Mouse (Mus musculus) thymus, adult 2 months (tissue): ENCODE data around the gene Actr2. TPM values are rescaled to one million over a fixed set of nuclear protein-coding genes. Genes with fewer than 3 reads are reported as not detected.

Experiments used
- DNase-seq: peaks from one replicate; pipeline ENCODE4 v3.0.0; 2021
- H3K27ac ChIP-seq: fragments of 200-500 bp; 2 replicates; pipeline ENCODE4 v1.5.1; 2012; ENCODE audit warnings: low read length, control low read depth; ENCODE audit not compliant: control insufficient read depth, insufficient read depth
- H3K27me3 ChIP-seq: fragments of 200-500 bp; 2 replicates; pipeline ENCODE4 v1.6.1; 2012; ENCODE audit warnings: mild to moderate bottlenecking, low read length, moderate library complexity, mixed read lengths; ENCODE audit not compliant: control insufficient read depth, insufficient read depth
- H3K36me3 ChIP-seq: fragments of 200-500 bp; 2 replicates; pipeline ENCODE4 v1.6.1; 2012; ENCODE audit warnings: mild to moderate bottlenecking, low read length, moderate library complexity; ENCODE audit not compliant: control insufficient read depth, insufficient read depth
- H3K4me1 ChIP-seq: fragments of 200-500 bp; replicated peaks from 2 replicates; pipeline ENCODE4 v1.6.1; 2012; ENCODE audit warnings: low read length; ENCODE audit not compliant: control insufficient read depth, insufficient read depth
- H3K4me3 ChIP-seq: fragments of 200-500 bp; 2 replicates; pipeline ENCODE4 v1.5.1; 2012; ENCODE audit warnings: mild to moderate bottlenecking, low read length, control low read depth, moderate library complexity; ENCODE audit not compliant: control insufficient read depth, insufficient read depth
- CTCF ChIP-seq: fragments of 200-500 bp; IDR thresholded peaks from 2 replicates; pipeline ENCODE4 v1.5.1; 2012; ENCODE audit warnings: mild to moderate bottlenecking, control low read depth, low read length, moderate library complexity, borderline replicate concordance; ENCODE audit not compliant: control insufficient read depth, poor library complexity, insufficient read depth; ENCODE audit errors: extremely low read depth
- POLR2A ChIP-seq: fragments of 200-500 bp; IDR thresholded peaks from 2 replicates; pipeline ENCODE4 v1.6.1; 2012; ENCODE audit warnings: mild to moderate bottlenecking, low read length, control low read depth, moderate library complexity; ENCODE audit not compliant: control insufficient read depth, poor library complexity, insufficient read depth; ENCODE audit errors: extremely low read depth
- WGBS: fragments of 180-500 bp; shearing (Covaris S2); methylation state at CpG from one replicate; pipeline ENCODE4 v1.1.7; 2018; 5-methylcytosine and 5-hydroxymethylcytosine counted together
- polyA plus RNA-seq: library from polyadenylated mRNA; depleted of rRNA; stranded (reverse); fragments of >200 nt; gene quantifications from 2 replicates; pipeline ENCODE4 v1.2.3, GENCODE M21; 2012

Actr2 gene
- polyA plus RNA-seq, 1 experiment = 41.7 TPM

DNA sequence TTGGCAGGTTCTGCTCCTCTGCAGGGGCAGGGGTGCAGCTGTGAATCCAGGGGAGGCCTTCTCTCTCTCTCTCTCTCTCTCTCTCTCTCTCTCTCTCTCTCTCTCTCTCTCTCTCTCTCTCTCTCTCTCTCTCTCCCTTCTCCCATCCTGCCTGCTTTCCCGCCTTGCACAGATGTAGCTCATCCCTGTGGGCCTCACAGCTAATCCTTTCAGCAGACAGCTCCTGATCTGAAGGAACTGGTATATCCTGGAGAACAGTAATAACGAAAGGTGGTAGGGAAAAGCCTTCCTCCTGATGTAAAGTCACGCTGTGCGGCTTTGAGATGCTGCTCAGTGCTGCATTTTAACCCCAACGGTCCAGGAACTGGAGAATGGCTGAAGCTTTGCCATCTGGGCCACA, 58.1 kb downstream of the Actr2 start:
- Histone ChIP-seq H3K27ac (no peak overlapping the region), H3K4me1 (no peaks in the 10 kb centered on the region), H3K36me3 (peaks cover 6% of the 10 kb centered on the region; the same call in 1 of the 2 replicates), H3K4me3 (no peak overlapping the region), H3K27me3 (no peaks in the 10 kb centered on the region)
- WGBS = 87% methylated on average over 5 of the region's 5 CpGs
- no peak for DNase-seq
- TF ChIP-seq POLR2A (no peak), CTCF (no peak)

DNA sequence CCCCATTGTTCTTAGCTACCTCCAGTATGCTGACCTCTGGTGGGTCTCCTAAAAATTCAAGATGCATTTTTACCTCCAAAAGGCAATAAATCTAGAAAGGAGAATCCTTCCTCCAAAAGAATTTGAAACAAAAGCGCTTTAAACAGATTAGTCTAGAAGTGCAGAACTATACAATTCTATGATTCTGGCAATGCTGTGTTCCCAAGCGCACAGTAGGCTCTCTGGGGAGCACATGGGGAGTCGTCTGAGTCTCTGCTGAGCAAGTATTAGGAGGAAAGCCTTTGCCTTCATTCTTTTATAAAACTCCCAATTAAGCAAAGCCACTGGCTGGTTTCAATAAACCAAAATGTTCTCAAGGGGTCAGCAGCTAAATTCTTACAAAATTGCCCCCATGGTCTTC, 58.8 kb downstream of the Actr2 start:
- Histone ChIP-seq H3K36me3 (peaks cover 4% of the 10 kb centered on the region; the same call in 1 of the 2 replicates), H3K4me3 (no peak overlapping the region), H3K27ac (no peak overlapping the region), H3K4me1 (no peaks in the 10 kb centered on the region), H3K27me3 (no peaks in the 10 kb centered on the region)
- no peak for TF ChIP-seq CTCF
- WGBS = 95% methylated on average over 3 of the region's 3 CpGs
- DNase-seq = no peak

DNA sequence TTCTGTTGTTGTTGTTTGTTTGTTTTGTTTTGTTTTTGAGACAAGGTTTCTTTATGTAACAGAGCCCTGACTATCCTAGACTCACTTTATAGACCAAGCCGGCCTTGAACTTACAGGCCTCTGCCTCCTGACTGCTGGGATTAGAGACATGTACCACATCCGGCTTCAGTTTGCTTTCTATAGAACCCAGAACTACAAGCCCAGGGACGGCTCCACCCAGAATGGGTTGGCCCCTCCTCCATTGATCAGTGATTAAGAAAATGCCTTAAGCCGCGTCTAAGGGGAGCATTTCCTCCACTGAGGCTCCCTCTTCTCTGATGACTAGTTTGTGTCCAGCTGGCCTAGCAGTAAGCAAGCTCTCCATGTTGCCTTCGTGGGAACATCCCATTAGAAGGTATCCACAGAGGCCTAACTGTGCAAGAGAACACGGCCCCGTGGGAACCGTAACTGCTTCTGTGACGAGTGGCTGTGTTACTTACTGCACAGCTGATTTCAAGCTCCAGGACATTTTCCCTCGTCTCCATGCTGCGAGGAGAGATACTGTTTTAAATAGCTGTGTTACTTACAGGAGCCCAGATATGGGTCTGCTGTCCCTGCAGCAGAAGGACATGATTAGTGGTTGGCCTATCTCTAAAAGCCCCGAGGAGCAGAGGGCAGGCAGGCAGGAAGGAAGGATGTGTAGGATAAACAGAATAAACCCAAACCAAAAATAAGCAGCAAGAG, 59.7 kb downstream of the Actr2 start:
- no peak for TF ChIP-seq POLR2A
- no peak for DNase-seq
- Histone ChIP-seq H3K27me3 (no peaks in the 10 kb centered on the region), H3K4me1 (no peaks in the 10 kb centered on the region), H3K36me3 (no peaks in the 10 kb centered on the region), H3K27ac (no peak overlapping the region), H3K4me3 (no peak overlapping the region)
- 87% methylated on average over 13 of the region's 13 CpGs for WGBS

DNA sequence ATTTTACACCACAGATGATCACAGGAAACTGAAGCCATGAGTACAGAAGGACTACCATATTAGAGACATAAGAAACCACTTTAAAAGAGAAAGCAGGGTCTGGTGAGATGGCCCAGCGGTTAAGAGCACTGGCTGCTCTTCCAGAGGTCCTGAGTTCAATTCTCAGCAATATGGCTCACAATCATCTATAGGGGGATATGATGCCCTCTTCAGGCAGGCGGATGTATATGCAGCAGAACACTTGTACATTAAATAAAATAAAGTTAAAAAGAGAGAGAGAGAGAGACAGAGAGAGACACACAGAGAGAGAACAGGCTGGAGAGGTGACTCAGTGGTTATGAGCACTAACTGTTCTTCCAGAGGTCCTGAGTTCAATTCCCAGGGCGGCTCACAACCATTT, 67.1 kb downstream of the Actr2 start:
- H3K36me3 ChIP-seq = no peaks in the 10 kb centered on the region
- peaks cover 19% of the 10 kb centered on the region for H3K4me1 ChIP-seq
- no peaks in the 10 kb centered on the region for H3K27me3 ChIP-seq
- WGBS = 82% methylated on average over 3 of the region's 3 CpGs
- DNase-seq = peak; percentile 17
- no peak for TF ChIP-seq CTCF
- TF ChIP-seq POLR2A = no peak
- no peak overlapping the region for H3K27ac ChIP-seq
- no peak overlapping the region for H3K4me3 ChIP-seq

DNA sequence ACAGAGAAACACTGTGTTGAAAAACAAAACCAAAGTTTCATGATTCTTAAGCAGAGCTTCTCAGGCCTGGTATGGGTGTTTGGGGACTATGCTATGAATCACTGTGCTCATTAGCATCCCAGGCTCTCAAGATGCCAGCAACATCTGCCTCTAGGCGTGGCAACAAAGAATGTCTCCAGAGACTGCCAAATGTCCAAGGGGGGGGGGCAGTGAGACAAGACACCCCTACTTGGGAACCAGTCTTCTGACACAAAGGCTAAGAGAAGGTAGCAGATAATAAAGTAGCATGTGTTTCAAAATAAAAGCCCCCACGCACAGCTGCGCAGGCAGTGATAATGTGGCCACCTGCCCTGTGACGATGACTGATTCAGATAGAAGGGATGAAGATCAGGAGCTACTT, 69.5 kb downstream of the Actr2 start:
- no peak for DNase-seq
- WGBS = 91% methylated on average over 4 of the region's 4 CpGs
- TF ChIP-seq CTCF (no peak), POLR2A (no peak)
- Histone ChIP-seq H3K27me3 (no peaks in the 10 kb centered on the region), H3K4me1 (peaks cover 19% of the 10 kb centered on the region), H3K4me3 (no peak overlapping the region), H3K36me3 (no peaks in the 10 kb centered on the region), H3K27ac (no peak overlapping the region)

DNA sequence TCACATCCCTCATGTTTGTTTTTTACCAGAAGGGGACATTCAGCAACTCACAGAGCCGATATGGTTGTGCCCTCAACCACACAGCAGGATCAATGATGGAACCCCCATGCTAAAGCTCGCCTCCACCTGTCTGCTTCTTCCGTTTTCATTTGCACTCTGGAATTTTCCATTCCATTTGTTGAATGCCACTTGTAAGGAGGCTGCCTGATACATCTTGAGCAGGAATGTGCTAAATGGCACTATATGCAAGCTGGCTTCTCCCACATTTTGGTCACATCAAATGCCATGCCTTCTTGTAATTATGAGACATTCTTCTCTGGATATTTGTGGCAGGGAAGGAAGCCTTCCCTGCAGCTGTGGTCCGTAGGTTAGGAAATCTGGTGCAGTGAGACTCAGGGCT, 70.6 kb downstream of the Actr2 start:
- WGBS = 92% methylated on average over 4 of the region's 4 CpGs
- H3K4me1 ChIP-seq = peaks cover 19% of the 10 kb centered on the region
- no peak overlapping the region for H3K4me3 ChIP-seq
- DNase-seq = no peak
- no peaks in the 10 kb centered on the region for H3K27me3 ChIP-seq
- no peak overlapping the region for H3K27ac ChIP-seq
- no peak for TF ChIP-seq POLR2A
- no peaks in the 10 kb centered on the region for H3K36me3 ChIP-seq
